Mouse (Mus musculus): ENCODE measurements around the gene Zic3. TPM values are rescaled to one million over a fixed set of nuclear protein-coding genes. Genes with fewer than 3 reads are reported as not detected.

Zic3 gene
- polyA plus RNA-seq (2014; fragmentation: Illumina TruSeq; extraction: RNeasy Lipid Tissue Mini Kit (QIAGEN cat#74804); ENCODE audit: low read depth, low replicate concordance), result not detected

DNA sequence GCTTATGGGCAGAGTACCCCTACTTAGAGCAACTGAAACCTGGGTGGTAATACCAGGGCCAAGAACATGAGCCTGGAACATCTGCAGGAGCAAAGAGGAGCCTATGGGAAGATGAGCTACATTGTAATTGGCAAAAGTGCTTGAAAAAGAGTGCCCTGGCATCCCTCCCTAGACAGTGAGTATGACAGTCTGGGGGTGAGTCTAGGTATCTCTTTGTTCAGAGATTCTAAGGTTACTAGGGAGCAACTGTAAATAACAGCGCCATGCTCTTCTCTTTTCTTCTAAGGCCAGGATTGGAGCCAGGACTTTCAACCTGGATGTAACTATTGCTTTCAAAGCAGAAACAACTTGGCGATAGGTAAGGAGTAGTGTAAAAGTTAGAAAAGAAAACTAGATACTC, at the start of gene Zic3:
Gene Zic3, plus strand, starts transcription at position 301 of the 400 bp plus-strand sequence.

All from sigmoid colon, adult 10 weeks (tissue).